Mouse (Mus musculus) T-cell, adult 2 months (primary cell): Measurements from ENCODE around the gene Thegl.
A peak's percentile ranks its signal among the peaks of the same experiment; 100 is the strongest.
"Not testable (repeated sequence)": the region's sequence is repeated elsewhere in the genome, so short reads cannot be mapped to it uniquely, and the experiment has no call there.

Experiments used
- DNase-seq: peaks from one replicate; pipeline ENCODE4 v3.0.0; 2022; ENCODE audit warnings: low spot score

Thegl gene

DNA sequence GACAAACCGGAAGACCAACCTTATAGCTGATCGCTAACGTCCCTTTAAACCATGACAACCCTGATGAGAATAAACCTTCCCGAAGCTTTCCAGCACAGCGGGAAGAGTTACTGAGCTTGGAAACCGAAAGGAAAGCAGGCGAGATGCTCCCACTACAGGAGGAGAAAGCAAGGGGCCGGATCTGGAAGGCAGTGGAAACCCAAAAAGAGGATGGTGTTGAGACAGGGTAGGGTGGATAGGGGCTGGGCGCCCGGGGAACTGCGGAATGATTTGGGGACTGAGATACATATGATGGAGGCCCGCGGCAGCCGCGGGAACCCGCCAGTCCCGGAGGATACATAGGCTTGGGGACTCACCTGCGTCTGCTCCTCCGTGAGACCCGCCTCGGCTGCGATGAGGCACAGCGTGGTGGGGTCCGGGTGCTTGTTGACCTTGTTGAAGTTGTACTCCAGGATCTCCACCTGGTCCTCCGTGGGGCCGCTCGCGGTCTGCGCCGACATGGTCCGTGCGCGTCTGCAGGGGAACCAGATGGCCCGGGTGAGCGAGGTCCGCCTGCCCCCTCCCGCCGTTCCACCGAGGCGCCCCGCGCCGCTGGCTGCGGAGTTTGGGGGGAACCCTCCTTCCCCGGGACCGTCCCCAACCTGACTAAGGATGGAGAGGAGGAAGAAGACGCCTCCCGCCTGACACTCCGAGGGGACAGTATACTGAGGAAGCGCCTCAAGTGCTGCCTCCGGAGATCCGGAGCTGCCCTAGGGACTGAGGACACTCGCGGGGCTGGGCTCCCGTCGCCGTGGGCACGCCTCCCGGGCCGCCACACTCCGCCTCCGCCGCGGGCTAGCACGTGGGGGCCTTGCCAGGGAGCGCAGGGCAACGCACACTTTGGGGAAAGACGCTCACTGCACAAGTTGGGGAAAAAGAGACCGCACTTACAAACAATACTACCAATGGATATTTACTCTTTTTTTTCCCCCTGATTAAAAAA lies 79.0 kb downstream of the Thegl start:
- peak; percentile 71 for DNase-seq

DNA sequence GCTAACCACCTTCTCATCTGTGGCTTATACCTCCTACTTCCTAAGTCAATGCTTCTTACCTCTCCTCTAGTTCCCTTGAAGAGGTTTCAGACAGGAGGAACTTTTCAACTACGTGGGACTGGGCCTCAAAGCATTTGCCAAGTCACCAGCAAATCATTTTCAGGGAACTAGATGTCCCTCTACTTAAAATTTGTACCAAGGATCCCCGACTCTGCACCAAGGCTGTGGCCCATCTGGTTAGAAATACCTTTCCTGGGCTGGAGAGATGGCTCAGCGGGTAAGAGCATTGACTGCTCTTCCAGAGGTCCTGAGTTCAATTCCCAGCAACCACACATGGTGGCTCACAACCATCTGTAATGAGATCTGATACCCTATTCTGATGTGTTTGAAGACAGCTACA lies 80.4 kb downstream of the Thegl start:
- not testable (repeated sequence) for DNase-seq

DNA sequence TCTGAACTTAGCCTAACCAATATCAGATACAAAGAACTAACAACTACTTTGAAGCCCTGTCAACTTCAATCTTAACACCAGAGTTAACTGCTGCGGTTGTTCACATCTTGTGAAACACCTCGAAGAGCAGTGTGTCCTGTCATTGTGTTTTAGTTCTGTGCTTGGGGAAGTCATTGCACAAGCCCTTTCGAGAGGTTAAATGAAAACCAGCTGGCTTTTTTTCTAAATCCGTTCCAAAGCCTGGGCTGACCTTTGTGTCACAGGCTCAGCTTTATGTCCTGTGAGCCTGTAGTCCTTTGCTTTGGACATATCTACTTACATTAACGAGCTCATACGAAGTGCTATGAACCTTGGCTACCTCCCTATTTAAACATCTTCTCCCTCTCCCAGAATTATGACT lies 81.9 kb downstream of the Thegl start:
- DNase-seq, result no peak

DNA sequence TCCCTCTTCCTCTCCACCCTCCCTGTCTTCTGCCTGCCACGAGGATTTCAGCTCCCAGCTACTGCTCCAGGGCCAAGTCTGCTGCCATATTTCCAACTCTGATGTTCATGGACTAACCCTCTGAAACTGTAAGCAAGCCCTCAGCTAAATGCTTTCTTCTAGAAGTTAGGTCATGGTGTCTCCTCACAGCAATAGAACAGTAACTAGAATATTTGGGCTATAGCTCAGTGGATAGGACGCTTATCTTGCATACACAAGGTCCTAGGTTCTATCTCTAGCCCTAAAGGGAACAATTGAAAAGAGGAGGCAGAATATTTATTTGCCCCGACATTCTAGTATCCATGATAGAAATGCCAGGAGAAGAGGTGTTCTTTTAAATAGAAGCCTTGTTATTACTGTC lies 83.1 kb downstream of the Thegl start:
- DNase-seq, result no peak

DNA sequence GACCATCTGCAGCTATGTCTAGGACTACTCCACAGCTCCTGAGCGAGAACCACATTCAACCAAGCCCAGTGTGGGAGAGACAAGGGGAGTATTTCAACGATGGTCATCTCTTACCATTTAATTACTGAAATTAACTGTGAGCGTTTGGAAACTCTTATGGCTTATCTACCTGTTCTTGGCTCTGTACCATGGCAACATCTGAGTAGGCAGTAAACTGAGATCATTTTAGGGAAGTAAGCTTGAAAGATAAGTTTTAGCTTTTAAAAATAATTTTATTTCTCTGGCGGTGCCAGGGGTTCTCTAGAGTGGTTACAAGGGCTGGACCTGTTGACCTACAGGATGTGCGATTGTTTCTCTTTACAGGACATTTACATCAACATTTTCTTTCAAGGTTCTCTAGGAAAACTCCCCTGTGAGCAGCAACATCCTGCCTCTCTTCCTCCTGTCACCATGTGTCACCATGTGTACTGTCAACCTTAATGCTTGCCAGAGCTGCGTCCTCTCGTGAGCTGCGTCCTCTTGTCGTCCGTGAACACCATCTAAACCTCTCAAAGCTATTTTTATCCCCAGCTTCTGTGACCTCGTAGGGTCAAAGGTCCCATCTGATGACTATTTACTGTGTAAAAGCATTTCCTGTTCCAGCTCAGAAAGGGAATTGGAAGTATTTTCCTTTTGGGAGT lies 83.6 kb downstream of the Thegl start:
- no peak for DNase-seq

DNA sequence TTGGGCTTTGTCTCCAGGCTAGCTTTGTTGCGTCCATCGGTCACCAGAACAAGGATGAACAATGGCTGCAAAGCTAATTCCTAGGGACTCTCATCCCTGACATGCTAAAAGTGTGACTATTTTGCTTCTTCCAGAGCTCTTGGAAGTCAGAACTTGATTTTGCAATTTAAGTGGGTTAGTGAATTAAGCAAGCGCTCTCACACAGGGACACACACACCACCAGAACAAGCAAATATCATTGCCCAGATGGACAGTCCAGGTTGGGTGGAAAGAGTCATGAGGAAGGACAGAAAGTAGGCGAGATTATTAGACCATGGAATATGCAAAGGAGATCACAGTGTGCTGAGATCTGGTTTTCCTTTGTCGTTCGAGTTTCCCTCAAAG lies 84.2 kb downstream of the Thegl start:
- DNase-seq, result no peak

DNA sequence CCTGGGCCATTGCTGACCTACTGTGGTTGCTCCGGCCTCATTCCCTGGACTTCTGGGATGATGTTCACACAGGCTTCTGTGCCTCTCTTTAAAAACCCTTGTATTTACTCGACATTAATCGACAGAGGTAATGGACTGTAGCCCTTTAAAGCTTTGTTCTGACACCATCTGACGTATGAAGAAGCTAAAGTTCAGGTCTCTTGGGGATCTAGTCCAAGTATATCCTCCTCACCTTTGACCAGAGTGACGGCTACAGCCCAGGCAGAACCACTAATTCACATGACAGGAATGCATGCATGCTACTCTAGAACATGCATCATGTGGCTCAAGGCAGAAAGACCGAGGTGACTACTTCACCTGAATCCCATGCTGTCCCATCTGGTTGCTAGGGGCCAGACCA lies 84.9 kb downstream of the Thegl start:
- DNase-seq, result no peak

DNA sequence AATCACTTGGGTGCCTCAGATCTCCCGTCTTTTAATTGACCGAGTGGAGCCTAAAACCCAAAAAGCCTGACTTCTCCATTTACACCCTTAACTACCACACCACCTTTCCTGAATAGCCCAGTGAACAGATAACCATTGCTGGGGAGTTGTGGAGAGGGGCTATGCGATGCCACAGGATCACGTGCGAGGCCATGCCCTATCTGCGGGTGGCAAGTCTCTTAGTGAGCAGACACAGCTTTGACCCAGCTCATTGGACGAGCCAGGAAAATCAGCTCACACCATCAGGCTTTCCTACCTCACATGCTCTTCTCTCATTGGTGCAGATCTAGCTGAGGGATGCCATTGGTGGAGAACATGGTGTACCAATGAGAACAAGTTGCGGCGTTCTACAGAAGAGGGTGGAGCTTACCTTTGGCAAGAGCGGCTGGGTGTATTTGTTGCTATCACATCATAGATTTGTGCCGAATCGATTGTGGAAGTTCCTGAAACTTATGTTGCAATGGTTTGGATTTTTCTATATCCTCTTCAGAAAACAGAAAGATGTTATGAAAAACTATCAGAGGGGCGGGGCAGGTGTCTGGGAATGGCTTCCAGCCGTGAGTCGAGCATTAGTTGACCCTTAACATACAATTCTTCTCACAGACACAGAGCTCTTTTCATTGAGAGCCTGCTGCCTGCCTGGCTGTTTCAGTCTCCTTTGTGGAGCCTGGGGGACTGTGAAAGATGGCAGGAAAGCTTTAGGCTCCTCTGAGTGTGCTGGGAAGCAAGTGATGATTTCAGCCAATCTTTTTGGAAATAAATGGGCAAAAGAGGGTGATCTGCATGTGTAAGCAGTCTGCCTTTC lies 86.9 kb downstream of the Thegl start:
- DNase-seq, result no peak

DNA sequence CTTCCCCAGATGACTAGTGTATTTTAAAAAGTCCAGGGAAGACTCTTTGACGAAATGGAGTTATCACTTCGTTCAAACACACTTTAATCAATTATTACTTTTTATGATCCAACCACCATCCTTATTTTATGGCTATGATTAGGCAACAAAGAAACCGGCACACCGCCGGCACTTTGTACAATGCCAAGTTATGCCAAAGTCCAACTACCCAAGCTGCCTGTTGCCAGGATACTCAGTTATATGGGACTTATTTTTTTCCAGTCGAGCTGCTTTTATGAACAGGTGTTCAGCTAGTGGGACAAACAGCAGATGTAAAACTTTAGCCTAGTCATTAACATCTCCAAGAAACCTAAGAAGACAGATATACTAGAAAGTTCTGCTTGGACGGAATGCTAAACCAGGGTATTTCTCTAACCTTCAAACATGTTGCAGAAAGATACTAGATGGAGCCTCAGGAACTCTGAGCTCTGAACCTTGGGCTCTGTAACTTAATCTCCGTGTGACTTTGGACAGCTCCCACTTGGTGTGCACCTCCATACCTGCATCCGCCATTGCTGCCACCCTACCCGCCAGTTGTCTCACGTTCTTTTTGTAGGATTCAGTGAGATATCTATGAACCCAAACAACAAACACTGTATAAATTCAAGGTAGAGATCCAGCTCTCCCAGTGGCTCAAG lies 91.5 kb downstream of the Thegl start:
- DNase-seq, result no peak

DNA sequence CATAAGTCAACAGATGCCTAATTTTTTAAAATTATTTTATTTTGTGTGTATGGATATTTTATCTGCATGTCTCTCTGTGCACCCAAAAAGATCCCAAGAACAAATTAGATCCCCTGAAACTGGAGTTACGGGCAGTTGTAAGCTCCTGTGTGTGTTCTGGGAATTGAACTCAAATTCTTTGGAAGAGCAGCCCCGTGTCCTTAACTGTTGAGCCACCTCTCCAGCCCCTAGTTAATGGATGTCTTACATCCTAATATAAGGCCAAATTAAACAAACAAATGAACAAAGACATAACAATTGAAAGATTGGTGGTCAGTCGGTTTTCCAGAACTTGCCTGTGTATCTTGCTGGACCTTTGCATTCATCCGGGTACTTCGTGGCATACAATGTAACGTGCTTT lies 93.0 kb downstream of the Thegl start:
- no peak for DNase-seq

DNA sequence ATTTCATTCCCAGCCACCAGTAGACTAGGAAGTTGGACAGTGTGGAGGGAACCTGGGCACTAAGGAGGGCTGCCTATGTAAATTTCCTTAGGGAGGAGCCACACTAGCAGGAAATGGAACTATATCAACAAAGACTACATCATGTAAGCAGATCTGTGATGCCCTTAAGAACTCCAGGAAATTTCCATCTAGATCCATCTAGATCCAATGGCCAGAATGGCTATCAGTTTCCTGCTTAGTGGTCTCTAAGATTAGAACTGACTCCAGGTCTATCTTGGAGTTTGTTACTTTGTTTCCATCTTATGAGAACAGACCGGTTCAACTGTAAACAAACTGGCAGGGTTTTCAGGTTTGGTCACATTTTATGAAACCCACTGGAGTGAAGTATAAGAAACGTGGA lies 94.0 kb downstream of the Thegl start:
- no peak for DNase-seq
